Mouse (Mus musculus): ENCODE data around the gene Amn. TPM values are rescaled to one million over a fixed set of nuclear protein-coding genes. Genes with fewer than 3 reads are reported as not detected.

Amn gene
- total and polyA plus RNA-seq, 3 experiments: 0.16 TPM; not detected in 2

- Histone ChIP-seq H3K36me3 (replicated peaks) (no peaks in the 10 kb centered on the region), H3K9me3 (replicated peaks) (no peaks in the 10 kb centered on the region), H3K4me3 (ENCODE audit: low read depth, low read length) (no peak overlapping the region), H3K27me3 (ENCODE audit: insufficient read depth, low read length) (peaks cover 43% of the 10 kb centered on the region), H3K4me1 (ENCODE audit: insufficient read depth, low read depth, low read length) (peaks cover 9% of the 10 kb centered on the region)
- TF ChIP-seq GATA2 (IDR thresholded peaks at IDR 0.05; ENCODE audit: borderline replicate concordance, low read depth, low read length) (no peak), CTCF (IDR thresholded peaks at IDR 0.05; ENCODE audit: low read depth, low read length) (no peak), GATA1 (IDR thresholded peaks at IDR 0.05; ENCODE audit: borderline replicate concordance, low read length) (no peak), POLR2AphosphoS5 (IDR thresholded peaks at IDR 0.05; ENCODE audit: insufficient replicate concordance, low read depth, low read length) (no peak), TAL1 (conservative IDR thresholded peaks at IDR 0.05; ENCODE audit: low read depth, low read length) (no peak)
- ATAC-seq (ENCODE audit: extremely low read depth, insufficient number of reproducible peaks, low FRiP score, poor library complexity, severe bottlenecking): no peak
- DNase-seq (ENCODE audit: low spot score): no peak
Measured at GRCm38 (mm10) chr12:111241916-111242315, 29.0 kb upstream of the Amn start.

GRCm38 (mm10) chr12:111242346-111242745 is 28.5 kb upstream of the Amn start:
- no peaks in the 10 kb centered on the region for H3K36me3 ChIP-seq (replicated peaks)
- DNase-seq (ENCODE audit: low spot score) (no peak), ATAC-seq (ENCODE audit: extremely low read depth, insufficient number of reproducible peaks, low FRiP score, poor library complexity, severe bottlenecking) (no peak)
- H3K4me1 ChIP-seq (ENCODE audit: insufficient read depth, low read depth, low read length): peaks cover 13% of the 10 kb centered on the region
- no peak for TF ChIP-seq GATA1 (IDR thresholded peaks at IDR 0.05; ENCODE audit: borderline replicate concordance, low read length)
- TF ChIP-seq TAL1 (conservative IDR thresholded peaks at IDR 0.05; ENCODE audit: low read depth, low read length): no peak
- TF ChIP-seq POLR2AphosphoS5 (IDR thresholded peaks at IDR 0.05; ENCODE audit: insufficient replicate concordance, low read depth, low read length): no peak
- peaks cover 47% of the 10 kb centered on the region for H3K27me3 ChIP-seq (ENCODE audit: insufficient read depth, low read length)
- no peak overlapping the region for H3K4me3 ChIP-seq (ENCODE audit: low read depth, low read length)
- H3K9me3 ChIP-seq (replicated peaks): no peaks in the 10 kb centered on the region

- TF ChIP-seq GATA2 (IDR thresholded peaks at IDR 0.05; ENCODE audit: borderline replicate concordance, low read depth, low read length) (no peak), GATA1 (IDR thresholded peaks at IDR 0.05; ENCODE audit: borderline replicate concordance, low read length) (no peak), CTCF (IDR thresholded peaks at IDR 0.05; ENCODE audit: low read depth, low read length) (no peak), TAL1 (conservative IDR thresholded peaks at IDR 0.05; ENCODE audit: low read depth, low read length) (no peak), POLR2AphosphoS5 (IDR thresholded peaks at IDR 0.05; ENCODE audit: insufficient replicate concordance, low read depth, low read length) (no peak)
- ATAC-seq (ENCODE audit: extremely low read depth, insufficient number of reproducible peaks, low FRiP score, poor library complexity, severe bottlenecking): no peak
- Histone ChIP-seq H3K4me1 (ENCODE audit: insufficient read depth, low read depth, low read length) (peaks cover 15% of the 10 kb centered on the region), H3K4me3 (ENCODE audit: low read depth, low read length) (no peak overlapping the region), H3K27me3 (ENCODE audit: insufficient read depth, low read length) (peaks cover 48% of the 10 kb centered on the region), H3K36me3 (replicated peaks) (no peaks in the 10 kb centered on the region), H3K9me3 (replicated peaks) (no peaks in the 10 kb centered on the region)
- no peak for DNase-seq (ENCODE audit: low spot score)
Measured at GRCm38 (mm10) chr12:111243733-111244132, 27.2 kb upstream of the Amn start.

GRCm38 (mm10) chr12:111245070-111245469 is 25.8 kb upstream of the Amn start:
- no peaks in the 10 kb centered on the region for H3K9me3 ChIP-seq (replicated peaks)
- H3K4me1 ChIP-seq (ENCODE audit: insufficient read depth, low read depth, low read length): peaks cover 22% of the 10 kb centered on the region
- DNase-seq (ENCODE audit: low spot score) (no peak), ATAC-seq (ENCODE audit: extremely low read depth, insufficient number of reproducible peaks, low FRiP score, poor library complexity, severe bottlenecking) (no peak)
- no peak for TF ChIP-seq GATA2 (IDR thresholded peaks at IDR 0.05; ENCODE audit: borderline replicate concordance, low read depth, low read length)
- TF ChIP-seq GATA1 (IDR thresholded peaks at IDR 0.05; ENCODE audit: borderline replicate concordance, low read length): no peak
- no peak for TF ChIP-seq CTCF (IDR thresholded peaks at IDR 0.05; ENCODE audit: low read depth, low read length)
- TF ChIP-seq TAL1 (conservative IDR thresholded peaks at IDR 0.05; ENCODE audit: low read depth, low read length): no peak
- TF ChIP-seq POLR2AphosphoS5 (IDR thresholded peaks at IDR 0.05; ENCODE audit: insufficient replicate concordance, low read depth, low read length): no peak
- H3K27me3 ChIP-seq (ENCODE audit: insufficient read depth, low read length): peaks cover 46% of the 10 kb centered on the region
- no peaks in the 10 kb centered on the region for H3K36me3 ChIP-seq (replicated peaks)
- H3K4me3 ChIP-seq (ENCODE audit: low read depth, low read length): no peak overlapping the region

- DNase-seq (ENCODE audit: low spot score) (no peak), ATAC-seq (ENCODE audit: extremely low read depth, insufficient number of reproducible peaks, low FRiP score, poor library complexity, severe bottlenecking) (no peak)
- H3K4me3 ChIP-seq (ENCODE audit: low read depth, low read length): no peak overlapping the region
- no peaks in the 10 kb centered on the region for H3K9me3 ChIP-seq (replicated peaks)
- no peak for TF ChIP-seq POLR2AphosphoS5 (IDR thresholded peaks at IDR 0.05; ENCODE audit: insufficient replicate concordance, low read depth, low read length)
- no peak for TF ChIP-seq TAL1 (conservative IDR thresholded peaks at IDR 0.05; ENCODE audit: low read depth, low read length)
- TF ChIP-seq GATA1 (IDR thresholded peaks at IDR 0.05; ENCODE audit: borderline replicate concordance, low read length): no peak
- no peak for TF ChIP-seq GATA2 (IDR thresholded peaks at IDR 0.05; ENCODE audit: borderline replicate concordance, low read depth, low read length)
- no peak for TF ChIP-seq CTCF (IDR thresholded peaks at IDR 0.05; ENCODE audit: low read depth, low read length)
- H3K27me3 ChIP-seq (ENCODE audit: insufficient read depth, low read length): peaks cover 47% of the 10 kb centered on the region
- no peaks in the 10 kb centered on the region for H3K36me3 ChIP-seq (replicated peaks)
- H3K4me1 ChIP-seq (ENCODE audit: insufficient read depth, low read depth, low read length): peaks cover 32% of the 10 kb centered on the region
Measured at GRCm38 (mm10) chr12:111246808-111247464, 24.0 kb upstream of the Amn start.

GRCm38 (mm10) chr12:111249095-111249494 is 21.8 kb upstream of the Amn start:
- peaks cover 38% of the 10 kb centered on the region for H3K4me1 ChIP-seq (ENCODE audit: insufficient read depth, low read depth, low read length)
- DNase-seq (ENCODE audit: low spot score): no peak
- peaks cover 42% of the 10 kb centered on the region for H3K27me3 ChIP-seq (ENCODE audit: insufficient read depth, low read length)
- TF ChIP-seq GATA2 (IDR thresholded peaks at IDR 0.05; ENCODE audit: borderline replicate concordance, low read depth, low read length): no peak
- no peak for TF ChIP-seq TAL1 (conservative IDR thresholded peaks at IDR 0.05; ENCODE audit: low read depth, low read length)
- no peak for TF ChIP-seq CTCF (IDR thresholded peaks at IDR 0.05; ENCODE audit: low read depth, low read length)
- no peak for TF ChIP-seq GATA1 (IDR thresholded peaks at IDR 0.05; ENCODE audit: borderline replicate concordance, low read length)
- TF ChIP-seq POLR2AphosphoS5 (IDR thresholded peaks at IDR 0.05; ENCODE audit: insufficient replicate concordance, low read depth, low read length): no peak
- H3K4me3 ChIP-seq (ENCODE audit: low read depth, low read length): no peak overlapping the region
- H3K9me3 ChIP-seq (replicated peaks): no peaks in the 10 kb centered on the region
- H3K36me3 ChIP-seq (replicated peaks): no peaks in the 10 kb centered on the region
- no peak for ATAC-seq (ENCODE audit: extremely low read depth, insufficient number of reproducible peaks, low FRiP score, poor library complexity, severe bottlenecking)
